Mouse (Mus musculus) layer of hippocampus, adult 9-10 months (tissue): Measurements from ENCODE around the gene Hlcs.
A peak's percentile ranks its signal among the peaks of the same experiment; 100 is the strongest.

Experiments used
- DNase-seq: peaks from one replicate; pipeline ENCODE4 v3.0.0; 2022; ENCODE audit warnings: low spot score

Gene Hlcs

GRCm38 (mm10) chr16:94246058-94246784 lies 67.2 kb downstream of the Hlcs start:
- no peak for DNase-seq

GRCm38 (mm10) chr16:94241126-94241525 lies 72.2 kb downstream of the Hlcs start:
- no peak for DNase-seq

GRCm38 (mm10) chr16:94240190-94240589 lies 73.2 kb downstream of the Hlcs start:
- no peak for DNase-seq

- DNase-seq: no peak
These were observed 73.8 kb downstream of the Hlcs start for GRCm38 (mm10) chr16:94239567-94239966.

- no peak for DNase-seq
These were observed 74.2 kb downstream of the Hlcs start for GRCm38 (mm10) chr16:94239146-94239545.

- no peak for DNase-seq
These were observed 76.3 kb downstream of the Hlcs start for GRCm38 (mm10) chr16:94237130-94237484.

DNA sequence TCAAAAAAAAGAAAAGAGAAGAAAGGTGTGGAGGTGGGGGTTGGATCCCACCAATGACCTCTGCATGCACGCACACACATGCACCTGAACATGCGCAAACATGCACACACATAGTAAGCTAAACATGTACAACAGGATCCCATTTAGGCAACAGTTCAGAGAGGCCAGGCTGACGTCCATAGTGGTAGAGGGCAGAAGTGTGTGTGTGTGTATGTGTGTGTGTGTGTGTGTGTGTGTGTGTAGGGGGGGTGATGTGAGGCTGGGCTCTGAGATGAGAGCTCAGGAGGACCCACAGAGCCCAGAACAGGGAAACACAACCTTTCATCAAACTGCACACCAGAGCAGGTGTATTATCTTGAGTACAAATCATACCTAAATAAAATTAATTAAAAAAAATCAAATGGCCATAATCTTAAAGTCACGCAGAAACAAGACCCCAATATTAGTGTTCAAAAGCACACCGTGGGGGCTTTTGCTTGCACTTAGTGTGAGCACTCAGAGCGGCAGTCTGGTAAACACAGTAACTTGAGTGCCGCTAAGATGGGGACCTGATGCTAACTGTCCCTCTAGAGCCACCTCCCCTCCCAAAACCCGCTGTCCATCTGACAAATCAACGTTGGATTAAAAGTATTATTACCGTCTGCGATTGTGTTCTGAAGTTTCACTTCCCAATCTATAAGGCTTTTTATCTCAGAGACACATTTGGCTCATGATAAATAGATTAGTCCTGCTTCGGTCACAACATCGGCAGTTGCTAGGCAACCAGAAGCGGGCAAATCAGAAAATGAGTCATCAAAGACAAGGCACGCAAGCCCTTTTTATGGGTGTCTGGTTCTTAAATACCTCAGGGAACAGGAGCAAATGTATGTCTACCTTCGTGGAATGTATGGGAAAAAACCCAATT lies 76.9 kb downstream of the Hlcs start:
- DNase-seq: no peak

GRCm38 (mm10) chr16:94235718-94236117 lies 77.7 kb downstream of the Hlcs start:
- no peak for DNase-seq

GRCm38 (mm10) chr16:94234202-94234601 lies 79.2 kb downstream of the Hlcs start:
- DNase-seq: no peak

GRCm38 (mm10) chr16:94230909-94231575 lies 82.3 kb downstream of the Hlcs start:
- DNase-seq: no peak

DNA sequence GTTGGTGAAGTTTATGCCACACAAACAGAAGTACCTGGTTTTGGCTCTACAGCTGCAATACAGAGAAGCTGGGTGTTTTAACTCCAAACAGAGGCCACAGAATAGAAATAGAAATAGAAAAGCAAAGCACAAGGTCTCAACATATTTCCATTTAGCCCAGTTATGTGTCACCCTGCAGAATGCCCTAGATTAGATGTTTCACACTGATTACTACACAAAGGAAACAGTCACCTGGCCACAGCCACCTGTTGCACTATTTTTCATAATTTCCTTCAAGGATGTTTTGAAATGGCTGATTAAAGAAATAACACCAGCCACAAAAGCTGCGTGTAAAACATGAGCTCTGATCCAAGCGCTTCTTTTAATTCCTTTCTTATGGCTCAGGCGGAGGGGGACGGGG lies 82.9 kb downstream of the Hlcs start:
- DNase-seq: no peak

- DNase-seq: no peak
These were observed 83.5 kb downstream of the Hlcs start for GRCm38 (mm10) chr16:94229890-94230289.

- DNase-seq: no peak
These were observed 84.4 kb downstream of the Hlcs start for GRCm38 (mm10) chr16:94228858-94229555.

DNA sequence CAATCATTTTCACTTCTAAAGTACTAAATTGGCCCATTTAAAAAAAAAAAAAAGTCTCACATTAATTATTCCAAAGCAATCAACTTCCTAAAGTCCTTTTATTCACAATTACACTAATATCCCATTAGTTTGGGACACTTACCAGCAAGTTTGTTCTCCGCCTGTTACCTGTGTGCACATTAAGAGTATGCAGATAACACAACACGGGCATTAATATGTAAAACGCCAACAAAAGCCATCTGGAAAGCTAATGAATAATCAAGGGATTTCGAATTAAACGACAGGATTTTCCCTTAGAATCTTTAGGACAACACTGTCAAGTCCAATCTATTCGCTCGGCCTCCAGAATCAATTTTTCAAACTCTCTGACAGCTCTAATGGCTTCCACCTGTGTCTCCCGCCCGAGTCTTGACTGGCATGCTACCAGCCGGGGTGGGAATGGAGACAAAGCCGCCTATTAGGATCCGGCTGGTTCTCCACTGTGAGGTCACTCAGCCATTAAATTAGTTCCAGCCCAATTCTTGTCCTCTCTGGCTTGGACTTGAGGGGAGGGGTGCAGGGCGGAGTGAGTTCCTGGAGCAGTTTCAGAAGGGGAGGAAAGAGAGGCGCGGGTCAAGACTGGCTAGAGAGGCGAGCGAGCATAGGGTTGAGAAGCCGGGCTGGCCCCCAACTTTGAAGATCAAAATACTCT lies 85.9 kb downstream of the Hlcs start:
- DNase-seq: no peak

- DNase-seq: no peak
These were observed 90.0 kb downstream of the Hlcs start for GRCm38 (mm10) chr16:94223363-94223720.

- no peak for DNase-seq
These were observed 90.6 kb downstream of the Hlcs start for GRCm38 (mm10) chr16:94222646-94223362.

DNA sequence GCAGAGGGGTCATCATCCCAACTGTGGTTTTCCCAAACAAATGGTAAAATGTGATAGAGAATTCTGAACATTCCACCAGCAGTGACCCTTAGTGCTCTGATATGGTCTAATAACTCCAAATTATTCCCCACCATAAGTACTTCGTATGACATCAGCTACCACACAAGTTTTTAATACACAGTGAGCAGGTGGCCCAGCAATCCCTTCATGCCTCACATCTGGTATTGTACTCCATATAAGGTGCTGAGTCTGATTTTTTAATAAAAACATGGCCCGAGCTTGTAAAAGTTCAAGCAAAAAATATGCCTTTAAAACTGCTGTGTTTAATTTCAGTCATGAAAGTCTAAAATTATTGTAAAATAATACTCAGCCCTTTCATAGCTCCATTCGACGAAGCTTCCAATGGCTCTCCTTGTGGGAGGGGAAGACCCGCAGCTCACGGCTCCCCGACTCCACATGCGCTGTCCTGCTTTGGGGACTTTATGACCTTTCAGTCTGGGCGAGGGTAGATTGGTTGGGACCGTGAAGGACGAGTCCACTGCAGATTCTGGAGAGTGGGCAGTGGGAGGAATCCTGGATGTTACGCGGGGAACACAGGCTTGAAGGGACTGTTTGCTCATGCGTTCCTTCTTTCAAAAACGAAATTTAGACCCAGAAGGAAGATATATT lies 102.5 kb downstream of the Hlcs start:
- no peak for DNase-seq

GRCm38 (mm10) chr16:94209626-94210025 lies 103.7 kb downstream of the Hlcs start:
- DNase-seq: peak; percentile 51

GRCm38 (mm10) chr16:94208826-94209225 lies 104.5 kb downstream of the Hlcs start:
- no peak for DNase-seq

DNA sequence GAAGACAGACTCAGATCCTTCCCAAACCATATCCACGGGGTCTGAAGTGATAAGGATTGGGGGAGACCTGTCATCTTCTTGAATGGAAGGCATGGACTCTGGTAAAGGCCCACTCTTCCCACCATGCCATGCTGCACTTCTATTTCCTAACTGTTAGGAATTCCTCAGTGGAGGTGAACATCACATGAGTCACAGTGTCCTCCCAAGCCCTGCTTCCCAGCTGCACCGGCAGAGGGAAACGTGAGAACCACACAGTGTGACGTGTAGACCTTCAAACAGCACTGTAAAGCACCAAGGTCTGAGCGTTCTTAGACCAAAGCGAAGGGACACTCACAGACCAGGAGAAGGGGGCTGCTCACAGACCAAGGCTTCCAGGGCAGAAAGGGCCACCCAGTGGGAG lies 105.2 kb downstream of the Hlcs start:
- DNase-seq: no peak
